Mouse (Mus musculus) stomach, embryonic 14.5 days (tissue): ENCODE data around the gene 4933415F23Rik. TPM values are rescaled to one million over a fixed set of nuclear protein-coding genes. Genes with fewer than 3 reads are reported as not detected.
"Not testable (repeated sequence)": the region's sequence is repeated elsewhere in the genome, so short reads cannot be mapped to it uniquely, and the experiment has no call there.

Experiments used
- ATAC-seq: fragments of 200-750 bp; cut with Nextera tagmentation; 2 replicates; pipeline ENCODE4 v1.8.0; 2017; ENCODE audit warnings: low read depth, moderate TSS enrichment; ENCODE audit not compliant: insufficient number of reproducible peaks, insufficient read depth, low FRiP score
- H3K27ac ChIP-seq: fragments of 300-500 bp; sonication (generic); 2 replicates; pipeline ENCODE4 v1.5.1; 2014; ENCODE audit warnings: mild to moderate bottlenecking, low read length, moderate library complexity, mixed read lengths
- H3K27me3 ChIP-seq: fragments of 300-500 bp; sonication (generic); 2 replicates; pipeline ENCODE4 v1.6.1; 2014; ENCODE audit warnings: low read length, control low read depth, mixed read lengths; ENCODE audit not compliant: control insufficient read depth, insufficient read depth
- H3K36me3 ChIP-seq: fragments of 300-500 bp; sonication (generic); 2 replicates; pipeline ENCODE4 v1.6.1; 2014; ENCODE audit warnings: mild to moderate bottlenecking, control low read depth, low read length, moderate library complexity, mixed read lengths; ENCODE audit not compliant: control insufficient read depth, insufficient read depth
- H3K4me1 ChIP-seq: fragments of 300-500 bp; sonication (generic); 2 replicates; pipeline ENCODE4 v1.6.1; 2014; ENCODE audit warnings: low read length, control low read depth, mixed read lengths; ENCODE audit not compliant: control insufficient read depth, insufficient read depth
- H3K4me2 ChIP-seq: fragments of 300-500 bp; sonication (generic); replicated peaks from 2 replicates; pipeline ENCODE4 v1.6.1; 2014; ENCODE audit warnings: low read depth, low read length, control low read depth
- H3K4me3 ChIP-seq: fragments of 300-500 bp; sonication (generic); 2 replicates; pipeline ENCODE4 v1.5.1; 2014; ENCODE audit warnings: low read depth, low read length, control low read depth
- H3K9ac ChIP-seq: fragments of 300-500 bp; sonication (generic); replicated peaks from 2 replicates; pipeline ENCODE4 v1.6.1; 2014; ENCODE audit warnings: low read depth, mild to moderate bottlenecking, control low read depth, low read length, moderate library complexity, mixed read lengths
- H3K9me3 ChIP-seq: fragments of 300-500 bp; sonication (generic); 2 replicates; pipeline ENCODE4 v1.6.1; 2016; ENCODE audit warnings: low read depth, low read length, control low read depth; ENCODE audit not compliant: control insufficient read depth
- WGBS: fragments of 180-500 bp; shearing (Covaris S2); extraction: QIAGEN DNeasy Blood & Tissue Kit; methylation state at CpG from one replicate; pipeline ENCODE4 v1.1.7; 2014; 5-methylcytosine and 5-hydroxymethylcytosine counted together
- polyA plus RNA-seq: library from polyadenylated mRNA; unstranded; fragments of >200 nt; fragmentation: Nextera tagmentation; extraction: Ambion mirVana; gene quantifications from 2 replicates; pipeline ENCODE4 v1.2.1, GENCODE M21; 2014

Gene 4933415F23Rik
- polyA plus RNA-seq, result not detected in 2 replicates

DNA sequence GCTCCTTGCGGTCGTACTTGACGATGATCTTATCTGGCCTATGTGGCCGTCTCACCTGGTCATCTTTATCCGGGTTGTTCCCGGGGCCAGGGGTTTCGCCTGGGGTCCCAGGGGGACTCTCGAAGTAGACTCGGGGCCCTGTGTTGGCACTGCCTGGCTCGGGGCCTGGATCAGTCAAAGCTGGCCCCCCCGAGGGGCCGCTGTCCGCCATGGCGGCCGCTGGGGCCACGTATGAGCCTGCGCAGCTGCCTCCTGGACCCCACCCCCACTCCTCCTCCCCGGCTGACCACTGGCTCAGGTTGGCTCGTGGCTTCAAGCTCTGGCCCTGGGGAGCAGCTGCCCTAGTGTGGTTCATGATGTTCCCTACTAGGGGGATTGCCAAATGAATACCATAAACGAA lies at the start of gene 4933415F23Rik:
Gene 4933415F23Rik (minus strand): TSS at position 233 of the 400 bp plus-strand sequence.
- no peaks in the 10 kb centered on the region for H3K4me1 ChIP-seq
- no peaks in the 10 kb centered on the region for H3K36me3 ChIP-seq
- no peak within 1 kb of the TSS for H3K9ac ChIP-seq
- H3K4me2 ChIP-seq, result no peak within 1 kb of the TSS
- H3K27ac ChIP-seq, result no peak within 1 kb of the TSS
- H3K9me3 ChIP-seq, result no peaks in the 10 kb centered on the region
- no peak within 1 kb of the TSS for H3K4me3 ChIP-seq
- 91% methylated on average over 20 of the region's 20 CpGs for WGBS
- no peaks in the 10 kb centered on the region for H3K27me3 ChIP-seq
- ATAC-seq, result no peak

DNA sequence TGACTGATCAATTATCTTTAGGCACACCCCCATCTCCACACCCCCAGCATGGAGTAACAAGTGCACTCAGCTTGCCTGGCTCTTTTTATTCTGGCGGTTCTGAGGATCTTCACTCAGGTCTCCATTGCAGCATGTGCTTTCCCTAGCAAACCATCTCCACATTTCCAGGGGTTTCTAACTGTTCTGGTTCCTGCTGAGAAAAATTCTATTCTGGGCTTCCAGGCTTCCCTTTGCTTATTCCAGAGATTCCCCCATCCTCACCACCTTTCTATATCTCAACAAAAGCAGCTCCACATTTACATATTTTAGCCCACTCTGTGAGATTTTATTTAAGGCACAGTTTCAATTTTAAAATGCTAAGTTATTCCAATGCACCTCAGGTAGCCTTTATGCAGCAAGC lies 49.7 kb upstream of the 4933415F23Rik start:
- ATAC-seq, result no peak
- no peak overlapping the region for H3K27ac ChIP-seq
- no peaks in the 10 kb centered on the region for H3K9me3 ChIP-seq
- no peak overlapping the region for H3K4me2 ChIP-seq
- H3K36me3 ChIP-seq, result no peaks in the 10 kb centered on the region
- no peaks in the 10 kb centered on the region for H3K27me3 ChIP-seq
- no peak overlapping the region for H3K4me3 ChIP-seq
- H3K9ac ChIP-seq, result no peak overlapping the region
- 93% methylated on average over 1 of the region's 1 CpGs for WGBS
- no peaks in the 10 kb centered on the region for H3K4me1 ChIP-seq

DNA sequence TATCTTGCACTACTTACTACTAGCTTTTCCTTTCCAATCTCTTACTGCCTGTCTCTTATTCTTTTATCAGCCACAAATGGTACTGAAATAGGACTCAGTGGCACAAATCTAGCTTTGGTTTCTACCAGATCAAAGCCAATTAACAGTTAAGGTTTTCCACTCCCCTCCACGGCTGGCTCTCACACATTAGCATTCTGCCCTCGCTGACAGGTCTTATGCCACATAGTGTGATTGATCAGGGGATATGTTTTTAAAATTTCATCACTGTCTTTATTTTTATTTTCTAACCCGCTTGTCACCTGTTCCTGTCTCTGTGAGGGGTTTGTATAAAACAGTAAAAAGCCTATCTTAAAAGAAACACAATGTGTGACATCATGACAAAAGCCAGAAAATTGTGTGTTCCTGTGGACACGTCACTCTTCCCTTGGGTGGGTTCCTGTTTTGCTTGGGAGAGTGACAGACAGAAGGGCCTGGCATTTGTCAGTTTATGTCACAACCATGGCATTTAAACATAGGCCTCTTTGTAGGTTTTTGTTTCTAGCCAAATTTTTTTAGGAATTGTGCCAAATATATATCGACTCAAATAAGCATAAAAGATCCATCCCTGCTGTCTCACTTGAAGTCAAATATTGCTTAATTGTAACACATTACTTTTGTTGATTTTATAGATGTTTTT lies 44.3 kb upstream of the 4933415F23Rik start:
- Histone ChIP-seq H3K36me3 (no peaks in the 10 kb centered on the region), H3K9ac (no peak overlapping the region), H3K9me3 (no peaks in the 10 kb centered on the region), H3K4me3 (no peak overlapping the region), H3K27ac (no peak overlapping the region), H3K4me1 (no peaks in the 10 kb centered on the region), H3K4me2 (no peak overlapping the region), H3K27me3 (no peaks in the 10 kb centered on the region)
- 48% methylated on average over 5 of the region's 5 CpGs for WGBS
- no peak for ATAC-seq

DNA sequence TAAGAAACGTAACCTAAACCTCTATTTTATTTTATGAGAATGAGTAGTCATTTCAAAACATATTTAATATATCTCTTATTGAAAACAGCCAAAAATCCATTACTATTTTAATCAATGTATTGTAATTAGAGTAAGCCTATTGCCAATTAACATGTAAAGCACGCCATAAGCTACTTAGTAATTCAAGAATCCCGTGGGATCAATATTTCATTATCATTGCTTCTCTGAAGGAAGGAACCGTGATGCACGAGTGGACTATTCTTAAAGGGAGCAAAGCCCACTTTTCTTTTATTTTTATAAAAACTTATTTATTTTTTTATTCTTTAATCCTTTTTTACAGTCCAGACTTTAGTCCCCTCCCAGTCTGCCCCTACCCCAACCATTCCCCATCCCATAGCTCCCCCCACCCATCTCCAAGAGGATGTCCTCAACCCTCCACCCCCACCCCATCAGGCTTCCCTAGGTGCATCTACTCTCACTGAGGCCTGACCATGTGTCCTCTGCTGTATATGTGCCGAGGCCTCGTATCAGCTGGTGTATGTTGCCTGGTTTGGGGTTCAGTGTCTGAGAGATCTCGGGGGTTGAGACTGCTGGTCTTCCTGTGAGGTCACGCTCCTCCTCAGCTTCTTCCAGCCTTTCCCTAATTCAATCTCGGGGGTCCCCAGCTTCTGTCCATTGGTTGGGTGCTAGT lies 39.2 kb upstream of the 4933415F23Rik start:
- no peak overlapping the region for H3K9ac ChIP-seq
- no peak for ATAC-seq
- H3K36me3 ChIP-seq, result no peaks in the 10 kb centered on the region
- H3K9me3 ChIP-seq, result no peaks in the 10 kb centered on the region
- H3K4me1 ChIP-seq, result no peaks in the 10 kb centered on the region
- no peak overlapping the region for H3K27ac ChIP-seq
- H3K4me2 ChIP-seq, result no peak overlapping the region
- H3K27me3 ChIP-seq, result no peaks in the 10 kb centered on the region
- no peak overlapping the region for H3K4me3 ChIP-seq
- 81% methylated on average over 10 of the region's 10 CpGs for WGBS

DNA sequence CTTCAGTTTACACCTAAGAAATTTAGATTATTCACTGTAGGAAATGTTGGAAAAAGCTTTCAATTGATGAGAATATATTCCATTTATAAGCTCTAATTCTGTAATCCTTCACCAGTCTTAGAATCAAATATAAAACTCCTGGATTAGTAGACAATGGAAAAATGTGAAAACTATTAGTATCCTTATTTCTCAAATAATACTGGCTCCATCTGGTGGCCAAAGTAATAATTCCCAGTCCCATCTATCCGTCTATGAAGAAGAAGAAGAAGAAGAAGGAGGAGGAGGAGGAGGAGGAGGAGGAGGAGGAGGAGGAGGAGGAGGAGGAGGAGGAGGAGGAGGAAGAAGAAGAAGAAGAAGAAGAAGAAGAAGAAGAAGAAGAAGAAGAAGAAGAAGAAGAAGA lies 38.5 kb upstream of the 4933415F23Rik start:
- not testable (repeated sequence) for H3K4me3 ChIP-seq, H3K27ac ChIP-seq, H3K36me3 ChIP-seq, H3K27me3 ChIP-seq, H3K9ac ChIP-seq, ATAC-seq, H3K9me3 ChIP-seq, H3K4me2 ChIP-seq, H3K4me1 ChIP-seq
- WGBS, result no CpG with 5 or more reads among the region's 1 CpGs

DNA sequence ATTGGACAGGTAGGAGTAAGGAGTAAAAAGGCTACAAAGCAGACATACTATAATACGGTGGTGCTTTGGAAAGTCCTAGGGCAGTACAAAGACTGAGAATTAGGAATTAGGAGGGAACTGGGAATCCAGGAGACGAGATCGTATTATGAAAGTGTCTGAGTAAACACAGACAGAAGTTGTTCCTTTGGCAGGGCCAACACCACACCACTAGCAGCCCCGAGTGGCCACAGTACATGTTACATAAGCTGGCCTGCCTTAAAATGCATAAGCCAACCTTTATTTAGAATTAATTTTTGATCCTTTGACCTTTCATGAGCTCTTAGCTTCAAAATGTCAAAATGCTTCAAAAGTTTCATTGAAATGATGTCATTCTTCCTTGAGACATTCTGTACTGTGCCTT lies 18.8 kb upstream of the 4933415F23Rik start:
- no peak for ATAC-seq

DNA sequence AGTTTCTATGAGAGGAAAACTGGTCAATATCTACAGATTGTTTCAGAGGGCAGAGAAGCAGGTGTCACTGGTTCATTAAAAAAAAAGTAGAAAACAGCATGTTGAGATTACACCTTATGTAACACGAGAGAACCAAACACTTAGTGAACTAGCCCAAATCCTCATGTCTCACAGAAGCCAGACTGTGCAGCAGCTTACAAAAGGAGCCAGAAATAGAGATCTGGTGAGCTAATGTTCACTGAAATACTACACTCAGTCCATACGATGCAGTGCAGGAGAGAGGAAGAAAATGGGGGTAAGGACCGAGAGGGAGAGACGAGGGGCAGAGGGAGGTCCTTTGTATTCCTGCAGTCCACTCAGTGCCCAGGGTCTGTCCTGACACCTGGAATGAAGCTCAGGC lies 17.4 kb upstream of the 4933415F23Rik start:
- no peaks in the 10 kb centered on the region for H3K27me3 ChIP-seq
- no peaks in the 10 kb centered on the region for H3K9me3 ChIP-seq
- H3K4me2 ChIP-seq, result no peak overlapping the region
- WGBS, result 49% methylated on average over 4 of the region's 4 CpGs
- no peak for ATAC-seq
- no peaks in the 10 kb centered on the region for H3K4me1 ChIP-seq
- H3K27ac ChIP-seq, result no peak overlapping the region
- no peak overlapping the region for H3K4me3 ChIP-seq
- no peaks in the 10 kb centered on the region for H3K36me3 ChIP-seq
- H3K9ac ChIP-seq, result no peak overlapping the region

More for the DNA sequence above, 18.8 kb upstream of the 4933415F23Rik start:
- no peaks in the 10 kb centered on the region for H3K27me3 ChIP-seq
- H3K4me1 ChIP-seq, result no peaks in the 10 kb centered on the region
- H3K9me3 ChIP-seq, result no peaks in the 10 kb centered on the region
- no peak overlapping the region for H3K27ac ChIP-seq
- H3K36me3 ChIP-seq, result no peaks in the 10 kb centered on the region
- no peak overlapping the region for H3K9ac ChIP-seq
- H3K4me3 ChIP-seq, result no peak overlapping the region
- H3K4me2 ChIP-seq, result no peak overlapping the region
- WGBS, result 51% methylated on average over 4 of the region's 4 CpGs

DNA sequence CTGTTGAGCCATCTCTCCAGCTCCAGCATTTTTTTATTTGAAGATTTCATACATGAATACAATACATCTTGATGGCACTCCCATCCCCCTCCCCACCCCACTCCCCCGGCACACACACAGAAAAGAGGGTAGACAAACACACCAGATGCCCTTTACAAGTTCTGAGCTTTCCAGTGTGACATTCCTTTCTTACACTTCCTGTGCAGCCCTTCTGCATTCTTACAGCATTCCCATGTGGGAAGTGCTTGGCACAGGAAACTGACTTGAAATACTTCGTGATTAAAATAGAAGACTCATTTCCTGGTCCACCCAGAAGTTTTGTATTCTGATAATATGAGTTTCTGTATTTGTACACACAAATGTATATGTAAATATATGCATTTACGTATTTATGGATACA lies 15.4 kb upstream of the 4933415F23Rik start:
- Histone ChIP-seq H3K4me3 (no peak overlapping the region), H3K9me3 (no peaks in the 10 kb centered on the region), H3K27me3 (no peaks in the 10 kb centered on the region), H3K4me2 (no peak overlapping the region), H3K36me3 (no peaks in the 10 kb centered on the region), H3K9ac (no peak overlapping the region), H3K27ac (no peak overlapping the region), H3K4me1 (no peaks in the 10 kb centered on the region)
- 53% methylated on average over 3 of the region's 3 CpGs for WGBS
- no peak for ATAC-seq
